Mouse (Mus musculus) embryonic fibroblast, embryonic 13.5 days (primary cell): ENCODE measurements at regions not wholly inside any gene's neighbourhood (a gene's known extent, or its start where the extent isn't known, plus 50 kb on each side); places are given as distances from the start of the nearest gene placed in this dataset.

Experiments used
- CTCF ChIP-seq: IDR thresholded peaks from 2 replicates; pipeline ENCODE4 v1.5.1; 2011; ENCODE audit warnings: mild to moderate bottlenecking, control low read depth, low read length, moderate library complexity, borderline replicate concordance; ENCODE audit not compliant: insufficient read depth
- POLR2A ChIP-seq: IDR thresholded peaks from 2 replicates; pipeline ENCODE4 v1.6.1; 2011; ENCODE audit warnings: low read depth, mild to moderate bottlenecking, control low read depth, low read length, moderate library complexity

- TF ChIP-seq CTCF (no peak), POLR2A (no peak)
These were observed 147.3 kb downstream of the Slc4a3 start for GRCm38 (mm10) chr1:75693231-75693914.
